Mouse (Mus musculus) embryonic facial prominence, embryonic 15.5 days (tissue): Measurements from ENCODE around the gene Slc10a4. TPM values are rescaled to one million over a fixed set of nuclear protein-coding genes. Genes with fewer than 3 reads are reported as not detected.

Experiments
- polyA plus RNA-seq: library from polyadenylated mRNA; unstranded; fragments of >200 nt; fragmentation: Nextera tagmentation; extraction: Ambion mirVana; gene quantifications from 2 replicates; pipeline ENCODE4 v1.2.1, GENCODE M21; 2015

Gene Slc10a4
- polyA plus RNA-seq, 1 experiment from 2014 or later = 0.31 TPM

Other genes starting within 250 kb of the Slc10a4 start
- gene Tec, start 138.4 kb upstream of the Slc10a4 start, polyA plus RNA-seq = 7.4 and 7.9 TPM in 2 replicates
- gene Slain2, start 92.6 kb upstream of the Slc10a4 start, polyA plus RNA-seq = 16.8 and 17.2 TPM in 2 replicates
- gene Gm10135, start 32.2 kb upstream of the Slc10a4 start, polyA plus RNA-seq = not detected in 2 replicates
- 30.8 and 31.3 TPM in 2 replicates for gene Fryl, start 249.7 kb downstream of the Slc10a4 start, polyA plus RNA-seq